Mouse (Mus musculus): ENCODE measurements around the gene Mpz. TPM values are rescaled to one million over a fixed set of nuclear protein-coding genes. Genes with fewer than 3 reads are reported as not detected.

Gene Mpz
- polyA plus RNA-seq, 1 experiment from 2014 or later = 0.37 TPM

DNA sequence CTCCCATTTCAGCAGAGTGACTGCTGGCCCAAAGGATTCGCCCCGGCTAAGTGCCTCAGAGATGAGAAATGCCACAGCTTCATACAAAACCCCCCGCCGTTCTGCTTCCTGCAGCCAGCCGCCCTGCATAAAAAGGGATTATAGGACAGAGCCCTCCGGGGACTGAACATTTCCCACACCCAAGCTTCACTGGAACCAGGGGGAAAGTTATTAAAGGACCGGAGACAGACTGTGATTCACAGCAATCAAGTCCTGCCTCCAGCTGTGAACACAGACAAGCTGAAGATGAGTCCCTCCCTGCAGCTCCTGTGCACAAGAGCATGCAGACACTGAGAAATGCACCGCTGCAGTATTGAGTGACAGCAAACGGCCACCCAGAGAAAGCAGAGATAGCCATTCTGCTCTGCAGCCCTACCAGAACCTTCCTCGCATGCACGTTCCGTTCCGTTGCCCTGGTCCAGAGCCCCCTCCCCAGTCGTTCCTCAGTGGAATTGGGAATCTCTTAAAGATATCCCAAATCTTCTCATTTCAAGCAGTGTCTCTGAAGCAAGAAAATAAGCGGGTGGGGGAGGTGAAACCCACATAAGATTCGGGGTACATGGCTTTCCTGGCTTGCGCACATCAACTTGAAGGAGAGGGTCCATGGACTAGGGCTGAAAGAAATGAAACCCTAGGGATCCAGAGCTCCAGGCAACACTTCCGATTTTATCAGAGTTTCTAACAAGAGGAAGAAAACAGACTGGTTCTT, 42.8 kb downstream of the Mpz start:
- Histone ChIP-seq H3K4me2 (peak overlapping the region; percentile 86), H3K27me3 (replicated peaks) (peaks cover 10% of the 10 kb centered on the region), H3K9me3 (no peaks in the 10 kb centered on the region), H3K36me3 (replicated peaks) (no peaks in the 10 kb centered on the region), H3K4me3 (peak overlapping the region; percentile 29), H3K4me1 (peaks cover 52% of the 10 kb centered on the region), H3K27ac (peak overlapping the region; percentile 55), H3K9ac (peak overlapping the region; percentile 25)
- peak; percentile 65 for ATAC-seq (replicated peaks)
- 2% methylated on average over 18 of the region's 18 CpGs for WGBS

DNA sequence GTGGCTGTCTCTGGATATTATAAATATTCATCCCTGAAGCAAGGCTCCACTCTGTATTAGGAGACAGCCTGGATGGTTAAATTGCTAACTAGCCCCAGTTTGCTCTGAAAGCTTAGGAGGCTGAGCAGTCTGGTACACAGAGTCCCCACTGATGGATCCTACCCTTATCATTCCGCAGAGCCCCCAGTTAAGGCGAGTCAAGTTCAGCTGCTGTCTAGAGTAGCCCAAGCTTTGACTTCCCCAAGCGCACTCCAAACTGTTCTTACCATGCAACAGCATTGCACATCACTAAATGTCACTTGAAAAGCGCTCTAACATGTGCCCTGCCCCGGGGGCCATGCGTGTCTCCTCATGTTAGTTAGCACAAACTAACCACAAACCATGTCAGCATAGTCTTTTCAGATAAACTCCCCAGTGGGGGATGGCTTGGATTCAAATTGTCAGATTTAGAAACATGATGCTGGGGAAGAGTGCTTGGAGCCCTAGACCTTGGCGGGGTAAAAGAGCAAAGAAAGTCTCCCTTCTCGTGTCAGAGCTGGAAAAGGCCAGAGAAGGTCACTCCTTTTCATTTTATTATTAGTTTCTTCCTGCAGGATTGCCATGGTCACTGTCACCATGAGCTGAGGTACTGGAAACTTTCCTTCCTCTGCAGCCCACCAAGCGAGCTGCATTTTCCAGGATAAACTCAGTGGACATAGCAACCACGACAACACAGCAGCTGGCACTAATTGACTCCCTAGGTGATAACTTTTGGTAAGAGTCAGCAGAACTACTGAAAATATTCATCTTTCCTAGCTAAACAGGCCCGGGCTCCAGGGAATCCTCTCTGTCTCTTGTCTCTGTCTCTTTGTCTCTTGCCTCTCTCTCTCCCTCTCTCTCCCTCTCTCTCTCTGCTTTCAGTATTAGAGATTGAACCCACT, 43.7 kb downstream of the Mpz start:
- 0 out of 2 replicates have a peak, but pooled peaks have one; percentile 5 for ATAC-seq (replicated peaks)
- WGBS = 21% methylated on average over 11 of the region's 11 CpGs
- no peaks in the 10 kb centered on the region for H3K9me3 ChIP-seq
- no peaks in the 10 kb centered on the region for H3K36me3 ChIP-seq (replicated peaks)
- peaks cover 10% of the 10 kb centered on the region for H3K27me3 ChIP-seq (replicated peaks)
- peak overlapping the region; percentile 25; the same call in 1 of the 2 replicates for H3K9ac ChIP-seq
- H3K4me3 ChIP-seq = peak overlapping the region; percentile 29; the same call in 1 of the 2 replicates
- peak overlapping the region; percentile 86 for H3K4me2 ChIP-seq
- H3K4me1 ChIP-seq = peaks cover 43% of the 10 kb centered on the region
- H3K27ac ChIP-seq = 0 out of 2 replicates have a peak overlapping the region, but pooled peaks have one; percentile 55

DNA sequence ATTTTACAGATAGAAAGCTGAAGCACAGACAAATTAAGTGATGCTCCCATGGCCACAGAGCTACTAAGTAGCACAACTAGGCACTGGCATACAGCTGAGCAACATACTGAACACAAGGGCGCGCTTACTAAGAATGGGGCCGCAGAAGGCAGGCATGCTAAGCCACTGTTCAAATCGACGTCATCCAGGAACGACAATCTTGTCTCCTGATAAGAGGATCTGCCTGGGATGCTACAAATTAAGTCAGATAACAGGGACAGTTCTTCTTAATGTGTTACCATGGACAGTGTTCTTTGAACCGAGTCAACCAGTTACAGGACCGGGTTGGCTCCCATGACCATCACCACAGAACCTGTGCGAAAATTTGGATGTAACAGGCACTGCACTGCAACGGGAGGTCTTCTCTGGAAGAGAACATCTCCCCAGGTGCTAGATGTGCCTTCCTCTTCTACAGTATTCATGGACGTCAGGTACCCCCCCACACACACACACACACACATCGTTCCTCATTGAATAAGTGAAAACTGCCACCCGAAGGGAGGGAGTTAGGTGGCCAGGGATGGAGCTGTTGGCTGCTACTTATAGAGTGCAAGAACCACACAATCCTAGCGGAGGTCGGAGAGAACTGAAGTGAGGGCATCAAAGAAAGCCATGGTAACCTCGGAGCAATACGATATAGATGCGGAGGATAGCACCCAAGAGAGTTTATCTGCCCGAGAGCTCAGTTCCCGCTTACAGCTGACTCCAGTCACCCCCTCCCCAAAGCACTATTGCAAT, 44.7 kb downstream of the Mpz start:
- H3K4me1 ChIP-seq = peaks cover 36% of the 10 kb centered on the region
- peak overlapping the region; percentile 36 for H3K9ac ChIP-seq
- WGBS = 4% methylated on average over 20 of the region's 20 CpGs
- peaks cover 10% of the 10 kb centered on the region for H3K27me3 ChIP-seq (replicated peaks)
- no peak overlapping the region for H3K27ac ChIP-seq
- peak overlapping the region; percentile 49 for H3K4me3 ChIP-seq
- ATAC-seq (replicated peaks) = peak; percentile 32
- no peaks in the 10 kb centered on the region for H3K36me3 ChIP-seq (replicated peaks)
- no peaks in the 10 kb centered on the region for H3K9me3 ChIP-seq
- H3K4me2 ChIP-seq = peak overlapping the region; percentile 86

DNA sequence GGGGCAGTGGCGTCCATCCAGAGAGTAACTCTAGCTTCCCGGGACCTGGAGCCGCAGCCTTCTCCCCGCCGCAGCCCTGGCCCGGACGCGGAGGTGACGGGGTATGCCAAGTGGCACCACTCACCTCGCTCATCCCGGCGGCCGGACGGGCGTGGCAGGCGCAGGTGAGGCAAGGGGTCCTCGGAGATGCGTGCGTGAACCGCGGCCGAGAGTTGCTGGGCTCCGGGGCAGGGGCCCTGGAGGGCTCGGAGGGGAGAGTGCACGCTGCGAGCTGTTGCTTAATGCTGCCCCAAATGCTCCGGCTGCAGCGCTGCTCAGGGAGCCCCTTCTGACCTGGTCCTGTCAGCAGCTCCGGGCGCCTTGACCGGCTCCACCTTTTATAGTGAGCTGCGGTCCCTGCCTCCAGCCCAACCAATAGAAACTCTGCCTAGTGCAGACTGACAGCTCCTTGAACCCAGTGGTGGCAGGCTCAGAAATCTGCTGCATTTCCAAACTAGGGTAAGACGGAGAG, 45.4 kb downstream of the Mpz start, which contains the start of gene Pcp4l1:
Gene Pcp4l1, minus strand, starts transcription at position 382 of the 511 bp plus-strand sequence.
- peak; percentile 88 for ATAC-seq (replicated peaks)
- H3K36me3 ChIP-seq (replicated peaks) = no peaks in the 10 kb centered on the region
- peak within 1 kb of the TSS; percentile 36 for H3K9ac ChIP-seq
- WGBS = under 1% methylated on average over 33 of the region's 33 CpGs
- H3K27me3 ChIP-seq (replicated peaks) = peaks cover 10% of the 10 kb centered on the region
- H3K4me1 ChIP-seq = peaks cover 36% of the 10 kb centered on the region
- no peak within 1 kb of the TSS for H3K27ac ChIP-seq
- peak within 1 kb of the TSS; percentile 86 for H3K4me2 ChIP-seq
- peak within 1 kb of the TSS; percentile 49 for H3K4me3 ChIP-seq
- no peaks in the 10 kb centered on the region for H3K9me3 ChIP-seq

DNA sequence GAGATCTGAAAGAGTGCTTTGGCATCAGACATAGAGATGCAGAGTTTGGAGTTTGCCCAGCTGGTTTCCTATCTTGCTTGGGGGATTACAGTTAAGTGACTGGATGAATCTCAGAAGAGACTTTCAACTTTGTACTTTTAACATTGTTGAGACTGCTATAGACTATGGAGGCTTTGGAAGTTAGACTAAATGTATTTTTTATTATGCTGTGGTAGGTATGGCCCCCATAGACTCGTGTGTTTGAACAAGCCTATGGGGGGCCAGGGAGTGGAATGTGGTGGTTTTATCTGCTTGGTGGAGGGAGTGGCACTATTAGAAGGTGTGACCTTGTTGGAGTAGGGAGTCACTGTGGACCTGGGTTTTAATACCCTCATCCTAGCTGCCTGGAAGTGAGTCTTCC, 49.0 kb downstream of the Mpz start:
- Histone ChIP-seq H3K36me3 (replicated peaks) (no peaks in the 10 kb centered on the region), H3K4me2 (no peak overlapping the region), H3K27me3 (replicated peaks) (peaks cover 5% of the 10 kb centered on the region; the same call in 1 of the 2 replicates), H3K27ac (no peak overlapping the region), H3K4me3 (no peak overlapping the region), H3K9me3 (no peaks in the 10 kb centered on the region), H3K9ac (no peak overlapping the region), H3K4me1 (peaks cover 16% of the 10 kb centered on the region)
- 50% methylated on average over 1 of the region's 1 CpGs for WGBS
- no peak for ATAC-seq (replicated peaks)

DNA sequence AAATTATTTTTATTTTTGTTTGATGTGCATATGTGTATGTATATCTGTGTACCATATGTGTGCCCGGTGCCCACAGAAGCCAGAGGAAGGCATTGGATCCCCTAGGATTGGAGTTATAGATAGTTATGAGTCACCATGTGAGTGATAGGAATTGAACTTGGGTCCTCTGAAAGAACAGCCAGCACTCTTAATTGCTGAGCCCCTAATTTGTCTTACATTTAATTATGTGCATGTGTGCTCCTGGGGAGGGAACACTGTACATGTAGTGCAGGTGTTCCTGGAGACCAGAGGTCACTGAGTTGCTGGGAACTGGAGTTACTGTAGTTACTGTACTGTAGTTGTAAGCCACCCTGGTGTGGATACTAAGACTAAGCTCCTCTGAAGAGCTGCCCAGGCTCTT, 50.3 kb downstream of the Mpz start:
- no peak overlapping the region for H3K27ac ChIP-seq
- no peak overlapping the region for H3K4me3 ChIP-seq
- WGBS = 100% methylated on average over 1 of the region's 1 CpGs
- ATAC-seq (replicated peaks) = no peak
- no peak overlapping the region for H3K9ac ChIP-seq
- H3K4me2 ChIP-seq = no peak overlapping the region
- peaks cover 5% of the 10 kb centered on the region for H3K4me1 ChIP-seq
- no peaks in the 10 kb centered on the region for H3K36me3 ChIP-seq (replicated peaks)
- H3K9me3 ChIP-seq = no peaks in the 10 kb centered on the region
- H3K27me3 ChIP-seq (replicated peaks) = no peaks in the 10 kb centered on the region

DNA sequence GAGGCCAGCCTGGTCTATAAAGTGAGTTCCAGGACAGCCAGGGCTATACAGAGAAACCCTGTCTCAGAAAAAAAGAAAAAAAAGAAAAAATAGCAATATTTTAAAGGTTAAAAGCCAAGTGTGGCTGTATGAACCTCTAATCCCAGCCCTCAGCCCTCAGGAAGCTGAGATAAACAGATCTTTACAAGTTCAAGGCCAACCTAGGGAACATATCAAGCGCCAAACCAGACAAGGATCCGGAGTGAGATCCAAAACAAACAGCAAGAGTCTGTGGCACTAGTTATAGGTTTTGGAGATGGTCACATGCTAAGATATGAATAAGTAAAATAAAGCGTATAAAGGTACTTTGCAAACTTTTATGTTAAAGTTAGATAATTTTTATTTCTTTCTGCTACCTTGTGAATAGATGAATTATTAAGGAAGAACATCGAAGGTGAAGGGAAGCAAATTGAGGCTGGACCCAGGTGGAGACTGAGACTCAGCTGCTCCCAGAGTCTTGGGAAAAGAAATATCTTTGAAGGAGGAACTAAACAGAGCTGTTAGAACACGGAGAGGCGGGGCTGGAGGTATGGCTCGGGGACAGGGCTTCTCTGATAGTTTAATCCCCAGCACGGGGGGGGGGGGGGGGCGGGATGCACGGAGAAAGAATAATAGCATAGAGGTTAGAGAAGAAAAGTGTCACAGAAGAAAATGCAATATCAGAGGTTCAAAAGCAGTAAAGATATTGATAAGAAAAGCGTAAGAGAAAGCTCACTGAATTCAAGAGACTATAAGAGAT, 53.1 kb downstream of the Mpz start:
- no peaks in the 10 kb centered on the region for H3K27me3 ChIP-seq (replicated peaks)
- no peak overlapping the region for H3K4me3 ChIP-seq
- no peak overlapping the region for H3K4me2 ChIP-seq
- no peak overlapping the region for H3K27ac ChIP-seq
- H3K36me3 ChIP-seq (replicated peaks) = no peaks in the 10 kb centered on the region
- no peak for ATAC-seq (replicated peaks)
- WGBS = 52% methylated on average over 10 of the region's 11 CpGs
- no peaks in the 10 kb centered on the region for H3K4me1 ChIP-seq
- H3K9ac ChIP-seq = no peak overlapping the region
- H3K9me3 ChIP-seq = no peaks in the 10 kb centered on the region

DNA sequence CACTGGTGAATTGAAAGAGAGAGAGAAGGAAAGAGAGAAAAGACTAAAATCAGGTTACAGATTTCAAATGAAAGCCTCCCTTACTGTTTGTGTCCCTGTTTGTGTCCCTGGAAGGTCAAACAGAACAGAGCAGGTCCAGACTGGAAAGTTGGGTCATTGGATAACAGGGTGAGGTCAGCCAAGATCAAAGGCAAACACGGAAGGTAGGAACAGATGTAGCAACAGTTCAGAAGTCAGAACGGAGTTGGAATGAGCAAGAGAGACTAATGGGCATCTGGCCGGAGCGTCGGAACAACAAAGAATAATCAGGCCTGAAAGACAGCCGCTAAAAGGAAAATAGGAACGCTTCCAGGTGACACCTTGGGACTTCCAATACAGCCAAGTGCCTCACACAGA, 53.7 kb downstream of the Mpz start:
- no peak overlapping the region for H3K4me2 ChIP-seq
- WGBS = 62% methylated on average over 7 of the region's 7 CpGs
- H3K9me3 ChIP-seq = no peaks in the 10 kb centered on the region
- H3K4me3 ChIP-seq = no peak overlapping the region
- no peak overlapping the region for H3K27ac ChIP-seq
- H3K36me3 ChIP-seq (replicated peaks) = no peaks in the 10 kb centered on the region
- no peaks in the 10 kb centered on the region for H3K27me3 ChIP-seq (replicated peaks)
- no peaks in the 10 kb centered on the region for H3K4me1 ChIP-seq
- H3K9ac ChIP-seq = no peak overlapping the region
- ATAC-seq (replicated peaks) = no peak

DNA sequence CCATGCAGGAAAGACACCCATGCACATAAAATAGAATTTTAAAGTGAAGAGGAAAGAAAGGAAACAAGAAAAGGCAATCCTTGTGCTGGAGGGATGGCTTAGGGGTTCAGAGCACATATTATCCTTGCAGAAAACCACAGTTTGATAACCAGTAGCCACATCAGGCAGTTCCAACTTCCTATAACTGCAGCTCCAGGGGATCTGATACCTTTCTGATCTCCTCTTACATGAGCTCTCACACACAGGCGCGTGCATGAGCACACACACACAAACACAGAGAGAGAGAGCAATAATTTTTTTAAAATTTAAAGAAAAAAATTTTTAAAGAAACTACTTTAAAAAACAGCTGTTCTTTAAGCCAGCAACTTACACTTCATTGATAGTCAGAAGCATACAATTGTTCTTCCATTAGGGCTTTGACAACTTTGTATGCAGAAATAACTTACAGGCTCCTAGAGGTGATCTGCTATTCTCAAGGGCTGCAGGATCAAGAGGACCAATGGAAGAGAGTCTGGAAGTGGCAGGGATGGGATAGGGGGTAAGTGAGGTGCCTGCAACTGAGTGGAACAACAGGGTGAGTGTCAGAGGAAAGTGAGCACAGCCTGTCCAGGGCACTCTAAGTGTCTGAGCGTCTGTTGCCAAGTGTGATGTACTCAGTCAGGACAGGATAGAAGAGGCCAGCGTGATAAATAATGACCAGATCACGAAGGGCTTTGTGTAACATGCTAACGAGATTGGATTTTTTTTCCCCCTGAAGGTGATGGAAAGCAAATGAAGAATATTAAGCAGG, 55.4 kb downstream of the Mpz start:
- Histone ChIP-seq H3K27me3 (replicated peaks) (no peaks in the 10 kb centered on the region), H3K9me3 (no peaks in the 10 kb centered on the region), H3K27ac (no peak overlapping the region), H3K4me1 (no peaks in the 10 kb centered on the region), H3K36me3 (replicated peaks) (no peaks in the 10 kb centered on the region), H3K4me2 (no peak overlapping the region), H3K4me3 (no peak overlapping the region), H3K9ac (no peak overlapping the region)
- 60% methylated on average over 6 of the region's 6 CpGs for WGBS
- no peak for ATAC-seq (replicated peaks)

DNA sequence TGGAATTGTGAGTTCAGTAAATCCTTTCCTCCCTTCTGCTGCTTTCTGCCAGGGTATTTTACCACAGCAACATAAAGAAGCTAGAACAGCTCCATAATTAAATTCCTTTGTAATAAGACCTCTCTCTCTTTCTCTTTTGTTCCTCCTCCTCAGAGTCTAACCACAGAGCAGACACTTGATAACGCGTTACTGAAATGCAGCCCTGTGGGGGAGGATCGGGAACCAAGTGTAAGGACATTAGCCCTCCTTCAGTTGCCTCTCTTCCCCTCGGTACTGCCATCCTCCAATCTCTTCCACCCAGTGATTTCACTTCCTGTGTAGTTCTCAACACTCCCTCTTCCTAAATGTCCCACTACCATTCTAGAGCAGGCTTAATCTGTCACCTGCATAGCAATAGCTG, 58.9 kb downstream of the Mpz start:
- Histone ChIP-seq H3K9me3 (no peaks in the 10 kb centered on the region), H3K27me3 (replicated peaks) (no peaks in the 10 kb centered on the region), H3K4me3 (no peak overlapping the region), H3K9ac (no peak overlapping the region), H3K4me1 (no peaks in the 10 kb centered on the region), H3K36me3 (replicated peaks) (no peaks in the 10 kb centered on the region), H3K27ac (no peak overlapping the region), H3K4me2 (no peak overlapping the region)
- WGBS = 16% methylated on average over 4 of the region's 4 CpGs
- no peak for ATAC-seq (replicated peaks)

Data from midbrain, embryonic 15.5 days (tissue).